Mouse (Mus musculus) T-helper 1 cell (primary cell): ENCODE measurements at regions not wholly inside any gene's neighbourhood (a gene's known extent, or its start where the extent isn't known, plus 50 kb on each side); places are given as distances from the start of the nearest gene placed in this dataset.
"Not testable (repeated sequence)": the region's sequence is repeated elsewhere in the genome, so short reads cannot be mapped to it uniquely, and the experiment has no call there.

Experiments
- in situ Hi-C: fragments of 300-600 bp; cut with MboI, MseI; formaldehyde crosslinking; loops from one replicate; pipeline ENCODE4 v1.15.1; 2025; ENCODE audit warnings: high pct_unique_total_duplicates

GRCm38 (mm10) chr5:61240498-61240897 lies 568.1 kb upstream of the G6pd2 start:
- in situ Hi-C loops, result loop anchor here (5.0 kb wide), 1 partner anchor 87 kb away; no protein-coding TSS in a partner anchor

GRCm38 (mm10) chr5:61288506-61288905 lies 520.1 kb upstream of the G6pd2 start:
- in situ Hi-C loops, result not testable (repeated sequence)

GRCm38 (mm10) chr5:61314951-61315350 lies 493.7 kb upstream of the G6pd2 start:
- in situ Hi-C loops, result no loop called here

GRCm38 (mm10) chr5:61351372-61351771 lies 457.2 kb upstream of the G6pd2 start:
- in situ Hi-C loops, result no loop called here

- in situ Hi-C loops, result no loop called here
Observed at GRCm38 (mm10) chr5:61355263-61355981, 453.2 kb upstream of the G6pd2 start.

GRCm38 (mm10) chr5:61372901-61373300 lies 435.7 kb upstream of the G6pd2 start:
- in situ Hi-C loops, result no loop called here

GRCm38 (mm10) chr5:61394977-61395708 lies 413.5 kb upstream of the G6pd2 start:
- in situ Hi-C loops, result no loop called here
